Mouse (Mus musculus) embryonic fibroblast, embryonic 13.5 days (primary cell): ENCODE data around the gene Slc25a20. TPM values are rescaled to one million over a fixed set of nuclear protein-coding genes. Genes with fewer than 3 reads are reported as not detected.

Experiments used
- H3K27ac ChIP-seq: 2 replicates; pipeline ENCODE4 v1.5.1; 2012; ENCODE audit warnings: low read length, control low read depth, inconsistent platforms; ENCODE audit not compliant: insufficient read depth
- H3K4me1 ChIP-seq: 2 replicates; pipeline ENCODE4 v1.6.1; 2011; ENCODE audit warnings: low read length; ENCODE audit not compliant: control insufficient read depth, insufficient read depth
- H3K4me3 ChIP-seq: 2 replicates; pipeline ENCODE4 v1.5.1; 2011; ENCODE audit warnings: mild to moderate bottlenecking, control low read depth, low read length; ENCODE audit not compliant: insufficient read depth
- CTCF ChIP-seq: IDR thresholded peaks from 2 replicates; pipeline ENCODE4 v1.5.1; 2011; ENCODE audit warnings: mild to moderate bottlenecking, control low read depth, low read length, moderate library complexity, borderline replicate concordance; ENCODE audit not compliant: insufficient read depth
- POLR2A ChIP-seq: IDR thresholded peaks from 2 replicates; pipeline ENCODE4 v1.6.1; 2011; ENCODE audit warnings: low read depth, mild to moderate bottlenecking, control low read depth, low read length, moderate library complexity
- polyA plus RNA-seq: library from polyadenylated mRNA; stranded (reverse); fragments of >200 nt; gene quantifications from 2 replicates; pipeline ENCODE4 v1.2.4, GENCODE M21; 2011; ENCODE audit warnings: low read depth; ENCODE audit not compliant: missing spikeins, insufficient read length

Gene Slc25a20
- polyA plus RNA-seq, 1 experiment, result 35.0 TPM

- no peak for TF ChIP-seq CTCF
- TF ChIP-seq POLR2A, result no peak
- Histone ChIP-seq H3K4me3 (no peak overlapping the region), H3K4me1 (peaks cover under 1% of the 10 kb centered on the region; the same call in 1 of the 2 replicates), H3K27ac (no peak overlapping the region)
Measured at GRCm38 (mm10) chr9:108729050-108729449, 67.2 kb downstream of the Slc25a20 start.

GRCm38 (mm10) chr9:108732462-108732861, 70.6 kb downstream of the Slc25a20 start:
- Histone ChIP-seq H3K27ac (no peak overlapping the region), H3K4me3 (no peak overlapping the region), H3K4me1 (peaks cover 9% of the 10 kb centered on the region)
- TF ChIP-seq POLR2A, result no peak
- no peak for TF ChIP-seq CTCF

Other genes starting within 250 kb of the Slc25a20 start
- 0.22 TPM in 1 of 2 replicates, not detected in the other for gene Ccdc36, start 233.6 kb upstream of the Slc25a20 start, polyA plus RNA-seq
- not detected in 2 replicates for gene BC048562, start 225.6 kb upstream of the Slc25a20 start, polyA plus RNA-seq
- 18.3 and 19.8 TPM in 2 replicates for gene Ccdc71, start 201.6 kb upstream of the Slc25a20 start, polyA plus RNA-seq
- 6.5 and 8.3 TPM in 2 replicates for gene Klhdc8b, start 200.5 kb upstream of the Slc25a20 start, polyA plus RNA-seq
- gene Lamb2, start 182.4 kb upstream of the Slc25a20 start, polyA plus RNA-seq, result 118 and 152 TPM in 2 replicates
- 77.0 and 80.7 TPM in 2 replicates for gene Usp19, start 171.5 kb upstream of the Slc25a20 start, polyA plus RNA-seq
- gene Qars, start 154.4 kb upstream of the Slc25a20 start, polyA plus RNA-seq, result 261 and 263 TPM in 2 replicates
- gene Qrich1, start 145.3 kb upstream of the Slc25a20 start, polyA plus RNA-seq, result 113 and 133 TPM in 2 replicates
- gene Impdh2, start 101.8 kb upstream of the Slc25a20 start, polyA plus RNA-seq, result 176 and 180 TPM in 2 replicates
- 19.5 and 25.5 TPM in 2 replicates for gene Ndufaf3, start 94.7 kb upstream of the Slc25a20 start, polyA plus RNA-seq
- gene Dalrd3, start 92.2 kb upstream of the Slc25a20 start, polyA plus RNA-seq, result 29.2 and 38.2 TPM in 2 replicates
- gene Wdr6, start 83.3 kb upstream of the Slc25a20 start, polyA plus RNA-seq, result 40.4 and 42.8 TPM in 2 replicates
- 3.4 and 4.8 TPM in 2 replicates for gene P4htm, start 64.4 kb upstream of the Slc25a20 start, polyA plus RNA-seq
- gene Arih2, start 12.7 kb upstream of the Slc25a20 start, polyA plus RNA-seq, result 65.9 and 73.9 TPM in 2 replicates
- gene Prkar2a, start 27.2 kb downstream of the Slc25a20 start, polyA plus RNA-seq, result 61.9 and 78.8 TPM in 2 replicates
- gene Ip6k2, start 121.7 kb downstream of the Slc25a20 start, polyA plus RNA-seq, result 83.0 and 93.8 TPM in 2 replicates
- 7.6 and 8.7 TPM in 2 replicates for gene Nckipsd, start 146.3 kb downstream of the Slc25a20 start, polyA plus RNA-seq
- gene Celsr3, start 164.2 kb downstream of the Slc25a20 start, polyA plus RNA-seq, result 0.23 and 0.42 TPM in 2 replicates
- 9.7 and 10.1 TPM in 2 replicates for gene Slc26a6, start 191.2 kb downstream of the Slc25a20 start, polyA plus RNA-seq